Mouse (Mus musculus): ENCODE results near the gene Nmu.

Nmu gene

DNA sequence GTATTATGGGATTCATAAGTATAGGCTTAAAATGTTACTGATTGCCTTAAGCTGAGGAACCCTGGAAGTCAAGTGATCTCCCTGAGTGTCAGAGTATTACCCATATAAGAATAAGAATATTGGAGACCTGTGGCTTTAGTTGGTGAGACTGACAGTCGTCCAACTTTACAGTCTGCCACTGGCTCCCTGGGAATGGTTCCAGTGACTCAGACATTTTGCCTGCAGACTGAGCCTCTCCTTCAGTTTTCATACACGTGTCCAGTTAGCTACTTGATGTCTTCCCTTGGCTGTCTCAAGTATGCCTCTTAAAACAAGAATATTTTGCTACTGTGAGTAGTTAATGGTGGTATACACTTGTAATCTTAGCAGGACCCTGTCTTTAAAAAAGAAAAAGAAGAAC, 55.4 kb downstream of the Nmu start:
- no peak for DNase-seq

- DNase-seq = no peak
Observed at GRCm38 (mm10) chr5:76306261-76306660, 57.3 kb downstream of the Nmu start.

GRCm38 (mm10) chr5:76305616-76306015, 58.0 kb downstream of the Nmu start:
- peak; percentile 23 for DNase-seq

- DNase-seq = peak; percentile 92
Observed at GRCm38 (mm10) chr5:76304452-76305341, 58.9 kb downstream of the Nmu start, which contains the start of gene Clock. TSS of gene Clock (minus strand) at chr5:76304792.

- peak; percentile 92 for DNase-seq
Observed at GRCm38 (mm10) chr5:76303745-76304451, 59.7 kb downstream of the Nmu start.

DNA sequence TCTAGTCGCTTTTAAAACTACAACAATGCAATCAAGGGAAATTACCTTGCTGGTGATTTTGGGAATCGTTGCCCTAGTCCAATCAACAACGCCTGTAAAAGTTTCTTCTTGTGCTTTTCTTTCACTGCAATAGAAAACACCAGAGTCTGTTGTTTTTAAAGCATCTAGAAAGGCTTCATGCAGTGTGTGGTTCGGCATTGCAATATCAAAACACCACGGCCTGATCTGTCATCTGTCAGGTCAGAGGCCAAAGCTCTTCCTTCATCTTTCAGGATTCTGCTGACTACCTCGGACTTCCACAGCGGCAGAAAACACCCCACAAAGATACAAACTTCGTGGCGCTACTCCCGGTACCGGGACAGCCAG, 60.2 kb downstream of the Nmu start:
- DNase-seq = no peak

DNA sequence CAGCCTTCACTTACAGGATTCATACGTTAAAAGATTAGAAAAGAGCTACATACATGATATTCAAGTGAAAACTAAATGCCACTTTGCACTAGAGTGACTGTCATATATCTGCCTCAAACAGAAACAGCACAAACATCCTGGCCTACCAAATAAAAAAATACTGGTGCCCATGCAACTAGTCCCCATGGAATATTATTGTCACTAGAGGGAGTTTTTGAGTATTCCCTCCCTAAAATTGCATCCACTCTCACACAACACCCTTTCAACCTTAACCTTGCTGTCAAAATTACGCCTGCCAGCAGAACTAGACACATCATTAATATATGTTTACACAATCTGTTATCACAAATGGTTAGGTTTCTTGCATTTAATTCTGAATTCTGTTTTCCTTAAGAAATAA, 61.6 kb downstream of the Nmu start:
- no peak for DNase-seq

DNA sequence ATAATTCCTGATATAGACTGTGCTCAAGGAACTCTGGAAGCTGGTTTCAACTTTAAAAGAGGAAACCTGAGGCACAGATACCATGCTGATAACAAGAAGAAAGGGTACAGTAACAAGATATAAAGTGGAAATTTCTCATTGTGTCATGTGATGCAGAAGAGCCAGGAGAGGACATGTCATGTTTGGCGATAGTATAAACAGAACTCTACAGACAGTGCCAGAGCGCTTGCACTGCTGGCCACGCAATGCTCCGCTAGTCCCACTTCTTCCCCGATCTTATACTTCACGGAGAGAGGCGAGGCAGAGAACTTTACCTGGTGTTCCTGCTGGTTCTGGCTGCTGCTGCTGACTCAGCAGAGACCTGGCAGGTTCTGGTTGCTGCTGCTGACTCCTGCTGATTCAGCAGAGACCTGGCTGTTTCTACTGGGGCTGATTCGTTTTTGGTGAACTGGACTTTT, 74.3 kb downstream of the Nmu start:
- DNase-seq = peak; percentile 14

- DNase-seq = no peak
Observed at GRCm38 (mm10) chr5:76288256-76288655, 75.3 kb downstream of the Nmu start.

- no peak for DNase-seq
Observed at GRCm38 (mm10) chr5:76287062-76287461, 76.5 kb downstream of the Nmu start.

- DNase-seq = no peak
Observed at GRCm38 (mm10) chr5:76285699-76286098, 77.9 kb downstream of the Nmu start.

GRCm38 (mm10) chr5:76283890-76284289, 79.7 kb downstream of the Nmu start:
- no peak for DNase-seq
